Mouse (Mus musculus) small intestine, adult 2 months (tissue): ENCODE measurements at regions not wholly inside any gene's neighbourhood (a gene's known extent, or its start where the extent isn't known, plus 50 kb on each side); places are given as distances from the start of the nearest gene placed in this dataset.

Experiments
- CTCF ChIP-seq: fragments of 200-500 bp; IDR thresholded peaks from 2 replicates; pipeline ENCODE4 v1.5.1; 2012; ENCODE audit warnings: low read depth, mild to moderate bottlenecking, control low read depth, inconsistent platforms, low read length, moderate library complexity, mixed read lengths; ENCODE audit not compliant: insufficient replicate concordance, insufficient read length; ENCODE audit errors: extremely low read depth
- POLR2A ChIP-seq: fragments of 200-500 bp; IDR thresholded peaks from 2 replicates; pipeline ENCODE4 v1.6.1; 2012; ENCODE audit warnings: low read depth, mild to moderate bottlenecking, control low read depth, inconsistent platforms, low read length, moderate library complexity

DNA sequence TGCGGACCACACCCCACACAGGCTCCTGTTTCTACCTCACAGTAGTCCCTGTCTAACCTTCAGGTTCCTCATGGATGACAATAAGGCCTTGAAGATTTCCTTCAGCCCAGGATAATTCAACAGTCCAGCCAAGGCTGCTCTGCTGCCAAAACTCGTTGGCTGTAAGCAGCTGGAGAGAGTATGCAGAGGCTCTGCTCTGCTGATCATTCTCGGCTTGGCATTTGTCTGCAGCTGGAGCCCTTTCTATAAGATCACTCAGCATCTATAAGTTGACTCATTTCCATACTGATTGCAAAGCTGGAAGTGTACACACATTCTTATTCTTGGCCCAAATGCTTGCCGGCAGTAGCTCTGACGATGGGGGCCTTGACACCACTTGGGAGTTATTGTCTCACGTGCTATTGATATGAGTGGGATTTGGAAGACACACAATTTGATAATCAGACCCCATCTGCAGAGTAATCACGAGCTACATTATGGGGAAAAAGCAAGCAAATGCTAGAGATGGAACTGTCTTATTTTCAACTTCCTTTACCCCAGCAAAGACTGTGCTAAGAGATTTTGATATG is 311.1 kb upstream of the Nmur2 start:
- TF ChIP-seq CTCF (no peak), POLR2A (no peak)
